Mouse (Mus musculus): ENCODE results near the gene Zfp386.

The Zfp386 gene

GRCm38 (mm10) chr12:116094765-116095555 lies 47.4 kb downstream of the Zfp386 start:
- DNase-seq (ENCODE audit: low spot score) = no peak

GRCm38 (mm10) chr12:116096361-116096904 lies 48.9 kb downstream of the Zfp386 start:
- DNase-seq (ENCODE audit: low spot score) = no peak

GRCm38 (mm10) chr12:116097166-116097565 lies 49.6 kb downstream of the Zfp386 start:
- DNase-seq (ENCODE audit: low spot score) = no peak

GRCm38 (mm10) chr12:116101945-116102344 lies 54.4 kb downstream of the Zfp386 start:
- no peak for DNase-seq (ENCODE audit: low spot score)

- DNase-seq (ENCODE audit: low spot score) = no peak
Measured at GRCm38 (mm10) chr12:116109451-116110353, 62.2 kb downstream of the Zfp386 start.

GRCm38 (mm10) chr12:116111007-116111694 lies 63.6 kb downstream of the Zfp386 start:
- no peak for DNase-seq (ENCODE audit: low spot score)
